ENCODE assay signal across 8 mouse cellular contexts in genomic region chr1:153730671-153731070, GRCm38 (mm10). TPM values are rescaled to one million over a fixed set of nuclear protein-coding genes. Genes with fewer than 3 reads are reported as not detected.
DNase-seq lines count a peak whose midpoint lies in the region; ATAC-seq and TF ChIP-seq lines count a peak whose summit lies in the region.
"Had no signal": no experiment of that assay in that cellular context is flagged by ENCODE, and none has a peak within 500 bp of the region (broad histone marks: within the 10 kb centered on the region; RNA-seq: fewer than 3 reads in every experiment).

No protein-coding gene starts in this region.

- no peak overlapping the region for H3K4me3 ChIP-seq in liver, adult 2 months (ENCODE audit: insufficient read depth, low read depth, low read length)
- H3K4me3 ChIP-seq in liver, embryonic 11.5 days (ENCODE audit: low read depth, low read length): no peak overlapping the region
- H3K4me3 ChIP-seq in heart, embryonic 11.5 days (ENCODE audit: low read depth, low read length): no peak overlapping the region
- no peak overlapping the region for H3K4me3 ChIP-seq in kidney, embryonic 16.5 days (ENCODE audit: low read length)

- no peaks in the 10 kb centered on the region for H3K79me2 ChIP-seq in liver, adult 2 months (ENCODE audit: control insufficient read depth, insufficient read depth, low read length)

- no peak overlapping the region for H3K27ac ChIP-seq in liver, adult 2 months (replicated peaks; ENCODE audit: insufficient read depth, low read depth, low read length)
- H3K27ac ChIP-seq in liver, embryonic 11.5 days (ENCODE audit: low read depth, low read length): no peak overlapping the region
- H3K27ac ChIP-seq in heart, embryonic 11.5 days (ENCODE audit: low read depth, low read length): peak overlapping the region; percentile 57; the same call in 1 of the 2 replicates
- H3K27ac ChIP-seq in kidney, embryonic 16.5 days (ENCODE audit: low read length): peak overlapping the region; percentile 29; the same call in 1 of the 2 replicates

- TF ChIP-seq CTCF in liver, adult 2 months (IDR thresholded peaks at IDR 0.05; ENCODE audit: low read depth, low read length): no peak

- H3K9me3 ChIP-seq in liver, embryonic 11.5 days (ENCODE audit: control insufficient read depth, low read length): no peaks in the 10 kb centered on the region
- no peaks in the 10 kb centered on the region for H3K9me3 ChIP-seq in heart, embryonic 11.5 days (replicated peaks; ENCODE audit: control insufficient read depth, low read length)
- no peaks in the 10 kb centered on the region for H3K9me3 ChIP-seq in kidney, embryonic 16.5 days (ENCODE audit: low read length)

- H3K4me2 ChIP-seq in liver, embryonic 11.5 days: no peak overlapping the region
- H3K4me2 ChIP-seq in heart, embryonic 11.5 days: no peak overlapping the region; the same call in 1 of the 2 replicates
- no peak overlapping the region for H3K4me2 ChIP-seq in kidney, embryonic 16.5 days (replicated peaks; ENCODE audit: low read depth, low read length)

- no peaks in the 10 kb centered on the region for H3K4me1 ChIP-seq in liver, adult 2 months (ENCODE audit: control insufficient read depth, insufficient read depth, low read length)
- no peaks in the 10 kb centered on the region for H3K4me1 ChIP-seq in liver, embryonic 11.5 days (replicated peaks; ENCODE audit: control insufficient read depth, insufficient read depth, low read length)
- H3K4me1 ChIP-seq in heart, embryonic 11.5 days (ENCODE audit: control insufficient read depth, insufficient read depth, low read length): peaks cover 14% of the 10 kb centered on the region
- no peaks in the 10 kb centered on the region for H3K4me1 ChIP-seq in kidney, embryonic 16.5 days (ENCODE audit: insufficient read depth, low read length)

- no peak for ATAC-seq in liver, embryonic 11.5 days (replicated peaks; ENCODE audit: low FRiP score)
- ATAC-seq in heart, embryonic 11.5 days (replicated peaks; ENCODE audit: insufficient number of reproducible peaks, low FRiP score, low TSS enrichment): peak; percentile 41; the same call in 1 of the 2 replicates
- 0 out of 2 replicates have a peak, but pooled peaks have one; percentile 18 for ATAC-seq in kidney, embryonic 16.5 days (ENCODE audit: low FRiP score, low TSS enrichment)
- ATAC-seq: Patski had no signal

- intact Hi-C loops in left cerebral cortex, postnatal 14 days (cut with DNase I): no loop called here

- no peaks in the 10 kb centered on the region for H3K36me3 ChIP-seq in liver, adult 2 months (ENCODE audit: control insufficient read depth, insufficient read depth, low read length)
- no peaks in the 10 kb centered on the region for H3K36me3 ChIP-seq in liver, embryonic 11.5 days (ENCODE audit: control insufficient read depth, insufficient read depth, low read length)
- no peaks in the 10 kb centered on the region for H3K36me3 ChIP-seq in heart, embryonic 11.5 days (ENCODE audit: control insufficient read depth, insufficient read depth, low read length)
- no peaks in the 10 kb centered on the region for H3K36me3 ChIP-seq in kidney, embryonic 16.5 days (ENCODE audit: insufficient read depth, low read length)

- H3K27me3 ChIP-seq in liver, adult 2 months (ENCODE audit: control insufficient read depth, insufficient read depth, low read length): no peaks in the 10 kb centered on the region
- H3K27me3 ChIP-seq in liver, embryonic 11.5 days (replicated peaks; ENCODE audit: control insufficient read depth, insufficient read depth, low read length): no peaks in the 10 kb centered on the region
- H3K27me3 ChIP-seq in heart, embryonic 11.5 days (ENCODE audit: control insufficient read depth, insufficient read depth, low read length): no peaks in the 10 kb centered on the region
- H3K27me3 ChIP-seq in kidney, embryonic 16.5 days (ENCODE audit: insufficient read depth, low read length): no peaks in the 10 kb centered on the region
- H3K27me3 ChIP-seq: Patski had no signal

- peak; percentile 63 for DNase-seq in liver, adult 2 months (ENCODE audit: extremely low read depth, low read depth, low spot score)
- DNase-seq in liver, embryonic 11.5 days (ENCODE audit: low spot score): no peak
- peak; percentile 49 for DNase-seq in fibroblast of lung, adult 2 months (ENCODE audit: low read depth)
- no peak for DNase-seq in left cerebral cortex, postnatal 14 days (ENCODE audit: low spot score in 2 of 2)
- no peak for DNase-seq in liver

- H3K9ac ChIP-seq in liver, adult 2 months (ENCODE audit: low read depth, low read length): no peak overlapping the region
- H3K9ac ChIP-seq in liver, embryonic 11.5 days (ENCODE audit: low read depth, low read length): no peak overlapping the region
- no peak overlapping the region for H3K9ac ChIP-seq in heart, embryonic 11.5 days (ENCODE audit: low read depth, low read length)
- no peak overlapping the region for H3K9ac ChIP-seq in kidney, embryonic 16.5 days (replicated peaks; ENCODE audit: low read length)

- WGBS in liver, adult 2 months: 8% methylated on average over 3 of the region's 3 CpGs
- 50% methylated on average over 3 of the region's 3 CpGs for WGBS in liver, embryonic 11.5 days
- WGBS in heart, embryonic 11.5 days (ENCODE audit: insufficient replicate concordance): 22% methylated on average over 3 of the region's 3 CpGs
- WGBS in kidney, embryonic 16.5 days: 54% methylated on average over 3 of the region's 3 CpGs

- TF ChIP-seq POLR2A in liver, adult 2 months (IDR thresholded peaks at IDR 0.05; ENCODE audit: extremely low read depth, insufficient read depth, low read length): no peak

RNA-seq across cellular contexts. Expression of gene Rgs16, which starts 9.5 kb away (rescaled TPM):
- 38.2 and 125 TPM in 2 replicates for total RNA-seq in liver, adult 2 months (2014; rRNA removed)
- polyA plus RNA-seq in liver, adult 2 months (2012; rRNA removed): 1.6 and 3.9 TPM in 2 replicates
- 0.94 and 1.3 TPM in 2 replicates for polyA plus RNA-seq in liver, embryonic 11.5 days (2014; fragmentation: Nextera tagmentation; extraction: Ambion mirVana)
- 1.0 and 1.7 TPM in 2 replicates for polyA plus RNA-seq in heart, embryonic 11.5 days (2014; fragmentation: Nextera tagmentation; extraction: Ambion mirVana)
- 4.5 and 5.0 TPM in 2 replicates for polyA plus RNA-seq in kidney, embryonic 16.5 days (2015; fragmentation: Nextera tagmentation; extraction: Ambion mirVana)
- total RNA-seq in left cerebral cortex, postnatal 14 days (2021): 1 to 10 TPM; 6.6 to 6.8 TPM

RNA-seq across cellular contexts. Expression of gene Rnasel, which starts 18.6 kb away (rescaled TPM):
- 3.7 and 5.1 TPM in 2 replicates for total RNA-seq in liver, adult 2 months (2014; rRNA removed)
- 0.57 and 0.72 TPM in 2 replicates for polyA plus RNA-seq in liver, adult 2 months (2012; rRNA removed)
- 5.4 and 7.2 TPM in 2 replicates for polyA plus RNA-seq in liver, embryonic 11.5 days (2014; fragmentation: Nextera tagmentation; extraction: Ambion mirVana)
- polyA plus RNA-seq in heart, embryonic 11.5 days (2014; fragmentation: Nextera tagmentation; extraction: Ambion mirVana): 9.3 and 9.7 TPM in 2 replicates
- 10.7 and 12.4 TPM in 2 replicates for polyA plus RNA-seq in kidney, embryonic 16.5 days (2015; fragmentation: Nextera tagmentation; extraction: Ambion mirVana)
- 1 to 10 TPM; 7.6 to 8.3 TPM for total RNA-seq in left cerebral cortex, postnatal 14 days (2021)

Comparison
In these comparisons a context has a peak if more than half of its experiments do, and no peak if none do; other contexts are left out.
1. DNase-seq: peak in liver, adult 2 months (single experiment) and fibroblast of lung, adult 2 months (single experiment); none in liver, embryonic 11.5 days (single experiment), left cerebral cortex, postnatal 14 days (0 of 2) and liver (single experiment).
2. H3K27ac ChIP-seq: peak in heart, embryonic 11.5 days (single experiment) and kidney, embryonic 16.5 days (single experiment); none in liver, adult 2 months (single experiment) and liver, embryonic 11.5 days (single experiment).